Mouse (Mus musculus): Measurements from ENCODE around the gene Ccdc6.

DNA sequence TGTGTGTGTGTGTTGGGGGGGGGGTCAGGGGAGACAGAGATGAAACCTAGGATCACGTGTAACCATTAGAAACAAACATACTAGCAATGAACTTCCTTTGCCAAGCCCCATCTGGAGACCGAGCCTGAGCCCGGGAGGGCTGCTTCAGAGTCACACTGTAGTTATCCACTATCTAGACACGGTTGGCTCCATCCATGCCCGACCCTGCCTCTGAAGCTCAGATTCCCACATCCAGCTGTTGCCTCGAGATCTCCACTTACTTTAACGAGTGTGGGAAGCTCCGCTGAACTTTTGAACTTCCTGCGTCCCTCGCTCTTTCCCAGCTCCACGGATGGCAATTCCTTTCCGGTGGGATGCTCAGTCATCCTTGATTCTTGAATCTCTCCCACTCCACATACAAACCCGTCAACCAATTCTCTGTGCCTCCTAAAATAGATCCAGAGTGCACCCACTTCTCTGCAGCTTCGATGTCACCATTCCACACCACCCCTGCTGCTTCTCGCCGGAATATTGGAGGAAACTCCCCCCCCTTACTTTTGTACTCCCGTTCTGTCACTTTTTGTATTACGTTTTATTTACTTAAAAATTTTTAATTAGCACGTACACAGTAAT, 15.3 kb upstream of the Ccdc6 start:
- TF ChIP-seq POLR2A (IDR thresholded peaks at IDR 0.05; ENCODE audit: control insufficient read depth, low read depth, low read length) (no peak), CTCF (IDR thresholded peaks at IDR 0.05; ENCODE audit: control insufficient read depth, insufficient read depth, insufficient replicate concordance, low read depth, low read length) (no peak)
